8 mouse cellular contexts compared by ENCODE assay signal in the genomic region with DNA sequence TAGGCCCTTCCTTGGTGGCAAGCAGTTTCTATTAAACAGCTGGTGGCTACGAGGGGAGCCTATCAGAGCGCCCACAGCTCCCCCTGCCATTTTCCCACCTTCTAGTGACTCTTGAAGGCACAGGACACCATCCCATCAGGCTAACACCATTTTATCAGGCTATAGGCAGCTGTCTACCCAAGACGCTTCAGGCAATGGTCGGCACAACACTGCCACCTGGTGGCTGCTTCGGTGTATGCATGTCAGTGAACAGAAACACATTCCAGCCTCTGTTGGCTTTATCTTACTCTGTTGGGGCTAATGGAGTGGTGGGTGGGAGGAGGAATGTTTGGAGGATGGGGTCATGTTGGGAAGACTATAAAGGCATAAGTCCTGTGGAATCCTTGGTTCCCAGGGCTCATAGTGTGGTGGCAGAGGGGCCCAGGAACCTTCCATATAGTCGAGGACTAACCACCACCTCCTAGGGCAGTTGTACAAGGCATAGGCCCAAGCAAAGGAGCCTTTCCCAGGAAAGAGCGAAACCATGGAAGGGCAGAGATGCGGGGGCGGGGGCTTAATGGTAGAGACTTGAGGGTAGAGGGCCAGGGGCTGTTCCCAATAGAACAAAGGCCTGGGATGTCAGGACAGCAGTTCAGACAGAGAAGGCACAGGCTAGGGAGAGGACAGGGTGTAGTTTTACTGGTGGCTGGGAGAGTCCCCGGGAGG.
DNase-seq lines count a peak whose midpoint lies in the region; ATAC-seq and TF ChIP-seq lines count a peak whose summit lies in the region.

No protein-coding gene starts in this region.

- no peaks in the 10 kb centered on the region for H3K9me3 ChIP-seq in kidney, embryonic 16.5 days (ENCODE audit: low read length)
- no peaks in the 10 kb centered on the region for H3K9me3 ChIP-seq in neural tube, embryonic 11.5 days (ENCODE audit: control insufficient read depth, low read length)

- DNase-seq in kidney, adult 18-20 months, result peak; percentile 82
- peak; percentile 63 for DNase-seq in cerebellum, adult 9-11 months
- peak; percentile 65 to 80 for DNase-seq in frontal cortex, postnatal 10 days (ENCODE audit: low spot score in 2 of 2)
- peak; percentile 33 to 74 for DNase-seq in kidney, adult 8-10 months
- DNase-seq in liver, adult 2 months (ENCODE audit: extremely low read depth, low read depth, low spot score), result peak; percentile 28
- DNase-seq in neural tube, embryonic 11.5 days (ENCODE audit: low spot score), result peak; percentile 83

- no peak overlapping the region for H3K9ac ChIP-seq in kidney, embryonic 16.5 days (replicated peaks; ENCODE audit: low read length)
- H3K9ac ChIP-seq in liver, adult 2 months (ENCODE audit: low read depth, low read length), result no peak overlapping the region
- H3K9ac ChIP-seq in neural tube, embryonic 11.5 days (ENCODE audit: low read length), result no peak overlapping the region

- 41% methylated on average over 10 of the region's 10 CpGs for WGBS in kidney, embryonic 16.5 days
- 40% methylated on average over 10 of the region's 10 CpGs for WGBS in liver, adult 2 months
- WGBS in neural tube, embryonic 11.5 days, result 43% methylated on average over 10 of the region's 10 CpGs

- H3K4me1 ChIP-seq in kidney, embryonic 16.5 days (ENCODE audit: insufficient read depth, low read length), result no peaks in the 10 kb centered on the region
- no peaks in the 10 kb centered on the region for H3K4me1 ChIP-seq in liver, adult 2 months (ENCODE audit: control insufficient read depth, insufficient read depth, low read length)
- no peaks in the 10 kb centered on the region for H3K4me1 ChIP-seq in neural tube, embryonic 11.5 days (ENCODE audit: control insufficient read depth, insufficient read depth, low read length)
- no peaks in the 10 kb centered on the region; the same call in 1 of the 2 replicates for H3K4me1 ChIP-seq in testis, adult 2 months (ENCODE audit: control insufficient read depth, insufficient read depth, low read length)

- H3K27me3 ChIP-seq in kidney, embryonic 16.5 days (ENCODE audit: insufficient read depth, low read length), result no peaks in the 10 kb centered on the region
- H3K27me3 ChIP-seq in liver, adult 2 months (ENCODE audit: control insufficient read depth, insufficient read depth, low read length), result no peaks in the 10 kb centered on the region
- no peaks in the 10 kb centered on the region for H3K27me3 ChIP-seq in neural tube, embryonic 11.5 days (ENCODE audit: control insufficient read depth, insufficient read depth, low read length)
- H3K27me3 ChIP-seq in testis, adult 2 months (ENCODE audit: control insufficient read depth, insufficient read depth, low read length), result no peaks in the 10 kb centered on the region

- no peak for TF ChIP-seq POLR2A in liver, adult 2 months (IDR thresholded peaks at IDR 0.05; ENCODE audit: extremely low read depth, insufficient read depth, low read length)
- no peak for TF ChIP-seq POLR2A in testis, adult 2 months (IDR thresholded peaks at IDR 0.05; ENCODE audit: control insufficient read depth, low read depth, low read length)

- H3K36me3 ChIP-seq in kidney, embryonic 16.5 days (ENCODE audit: insufficient read depth, low read length), result peaks cover 15% of the 10 kb centered on the region
- no peaks in the 10 kb centered on the region for H3K36me3 ChIP-seq in liver, adult 2 months (ENCODE audit: control insufficient read depth, insufficient read depth, low read length)
- no peaks in the 10 kb centered on the region for H3K36me3 ChIP-seq in neural tube, embryonic 11.5 days (ENCODE audit: control insufficient read depth, insufficient read depth, low read length)
- no peaks in the 10 kb centered on the region for H3K36me3 ChIP-seq in testis, adult 2 months (ENCODE audit: control insufficient read depth, insufficient read depth, low read length)

- H3K27ac ChIP-seq in kidney, embryonic 16.5 days (ENCODE audit: low read length), result no peak overlapping the region
- no peak overlapping the region for H3K27ac ChIP-seq in liver, adult 2 months (replicated peaks; ENCODE audit: insufficient read depth, low read depth, low read length)
- no peak overlapping the region for H3K27ac ChIP-seq in neural tube, embryonic 11.5 days (ENCODE audit: low read depth, low read length)
- no peak overlapping the region for H3K27ac ChIP-seq in testis, adult 2 months (ENCODE audit: control insufficient read depth, insufficient read depth, low read depth, low read length)

- no peak overlapping the region for H3K4me2 ChIP-seq in kidney, embryonic 16.5 days (replicated peaks; ENCODE audit: low read depth, low read length)
- H3K4me2 ChIP-seq in neural tube, embryonic 11.5 days (ENCODE audit: low read depth), result no peak overlapping the region

- ATAC-seq in kidney, embryonic 16.5 days (ENCODE audit: low FRiP score, low TSS enrichment), result no peak; the same call in 1 of the 2 replicates
- ATAC-seq in neural tube, embryonic 11.5 days (ENCODE audit: insufficient read depth, low FRiP score, low TSS enrichment), result peak; percentile 35; the same call in 1 of the 2 replicates

- TF ChIP-seq CTCF in liver, adult 2 months (IDR thresholded peaks at IDR 0.05; ENCODE audit: low read depth, low read length), result peak; percentile 96
- peak; percentile 95 for TF ChIP-seq CTCF in testis, adult 2 months (IDR thresholded peaks at IDR 0.05; ENCODE audit: control insufficient read depth, insufficient read depth, insufficient replicate concordance, low read depth, low read length)

- no peak overlapping the region for H3K4me3 ChIP-seq in kidney, embryonic 16.5 days (ENCODE audit: low read length)
- no peak overlapping the region for H3K4me3 ChIP-seq in liver, adult 2 months (ENCODE audit: insufficient read depth, low read depth, low read length)
- H3K4me3 ChIP-seq in neural tube, embryonic 11.5 days (ENCODE audit: low read depth, low read length), result no peak overlapping the region
- H3K4me3 ChIP-seq in testis, adult 2 months (ENCODE audit: control insufficient read depth, low read depth, low read length), result no peak overlapping the region

- no peaks in the 10 kb centered on the region for H3K79me2 ChIP-seq in liver, adult 2 months (ENCODE audit: control insufficient read depth, insufficient read depth, low read length)

Comparison
In these comparisons a context has a peak if more than half of its experiments do, and no peak if none do; other contexts are left out.
1. DNase-seq: peak in every context shown above with its lines; median percentile 83 in neural tube, embryonic 11.5 days; 82 in kidney, adult 18-20 months; 72 in frontal cortex, postnatal 10 days; 63 in cerebellum, adult 9-11 months; 54 in kidney, adult 8-10 months; 28 in liver, adult 2 months.